Mouse (Mus musculus) layer of hippocampus, postnatal 14 days (tissue): ENCODE measurements around the gene Nrp1. TPM values are rescaled to one million over a fixed set of nuclear protein-coding genes. Genes with fewer than 3 reads are reported as not detected.
A peak's percentile ranks its signal among the peaks of the same experiment; 100 is the strongest.

ENCODE experiments used
- DNase-seq, 2 experiments: peaks; one replicate each; pipeline ENCODE4 v3.0.0; 2021 to 2022; ENCODE audit warnings: low spot score in 2 of 2, mixed read lengths in 1 of 2
- long read RNA-seq, 2 experiments: library from polyadenylated mRNA; stranded (forward); transcript quantifications; one replicate each; pipeline ENCODE4 v2.0.0; 2021
- total RNA-seq, 2 experiments: library from RNA; stranded (reverse); gene quantifications; 2 replicates each; pipeline ENCODE4 v1.2.3; 2021

The Nrp1 gene
- total RNA-seq, result 100 to 1,000 TPM; 127 to 140 TPM
- long read RNA-seq, experiment 1, transcript Nrp1-201 (17 exons, 3,597 nt), result major isoform, 59 of 106 reads
- long read RNA-seq, experiment 1, partial matches to known transcripts, result 29 of 106 reads
- long read RNA-seq, experiment 1, other reads (novel, unspliced or antisense), result 17 of 106 reads
- long read RNA-seq, experiment 2, transcript Nrp1-201 (17 exons, 3,597 nt), result major isoform, 70 of 130 reads
- long read RNA-seq, experiment 2, partial matches to known transcripts, result 40 of 130 reads
- long read RNA-seq, experiment 2, other reads (novel, unspliced or antisense), result 19 of 130 reads

- DNase-seq, result peak in 1 of 2 experiments; percentile 49
Observed at GRCm38 (mm10) chr8:128358406-128358755, at the start of gene Nrp1. TSS of gene Nrp1 (plus strand) at chr8:128358604.

- no peak for DNase-seq
Observed at GRCm38 (mm10) chr8:128320797-128321196, 37.6 kb upstream of the Nrp1 start.

- DNase-seq, result no peak
Observed at GRCm38 (mm10) chr8:128327281-128327680, 31.1 kb upstream of the Nrp1 start.

GRCm38 (mm10) chr8:128327922-128328321, 30.5 kb upstream of the Nrp1 start:
- no peak for DNase-seq

GRCm38 (mm10) chr8:128329502-128329901, 28.9 kb upstream of the Nrp1 start:
- DNase-seq, result no peak

- DNase-seq, result peak in 1 of 2 experiments; percentile 29
Observed at GRCm38 (mm10) chr8:128335976-128336375, 22.4 kb upstream of the Nrp1 start.

- no peak for DNase-seq
Observed at GRCm38 (mm10) chr8:128338951-128339350, 19.5 kb upstream of the Nrp1 start.

GRCm38 (mm10) chr8:128339521-128339920, 18.9 kb upstream of the Nrp1 start:
- DNase-seq, result no peak

GRCm38 (mm10) chr8:128350405-128350804, 8.0 kb upstream of the Nrp1 start:
- no peak for DNase-seq

- no peak for DNase-seq
Observed at GRCm38 (mm10) chr8:128351211-128351610, 7.2 kb upstream of the Nrp1 start.

GRCm38 (mm10) chr8:128352821-128353220, 5.6 kb upstream of the Nrp1 start:
- DNase-seq, result no peak

- no peak for DNase-seq
Observed at GRCm38 (mm10) chr8:128353999-128354398, 4.4 kb upstream of the Nrp1 start.

GRCm38 (mm10) chr8:128355091-128355490, 3.3 kb upstream of the Nrp1 start:
- DNase-seq, result no peak

- DNase-seq, result no peak
Observed at GRCm38 (mm10) chr8:128356170-128356569, 2.2 kb upstream of the Nrp1 start.

- DNase-seq, result peak; percentile 73 to 82
Observed at GRCm38 (mm10) chr8:128356796-128357539, 1.4 kb upstream of the Nrp1 start.

GRCm38 (mm10) chr8:128357540-128358405, 631 bp upstream of the Nrp1 start:
- DNase-seq, result peak; percentile 82 to 83

GRCm38 (mm10) chr8:128358756-128359520, 534 bp downstream of the Nrp1 start:
- peak; percentile 72 to 74 for DNase-seq

- DNase-seq, result peak in 1 of 2 experiments; percentile 60
Observed at GRCm38 (mm10) chr8:128359521-128360318, 1.3 kb downstream of the Nrp1 start.

GRCm38 (mm10) chr8:128361343-128361870, 3.0 kb downstream of the Nrp1 start:
- no peak for DNase-seq
